Mouse (Mus musculus): ENCODE measurements around the gene Brms1l.

Gene Brms1l

GRCm38 (mm10) chr12:55859409-55860349 lies 23.6 kb downstream of the Brms1l start:
- DNase-seq (ENCODE audit: low spot score in 2 of 2) = no peak

- DNase-seq (ENCODE audit: low spot score in 2 of 2) = no peak
Observed at GRCm38 (mm10) chr12:55860631-55861030, 24.5 kb downstream of the Brms1l start.

- DNase-seq (ENCODE audit: low spot score in 2 of 2) = no peak
Observed at GRCm38 (mm10) chr12:55867738-55868137, 31.6 kb downstream of the Brms1l start.

- no peak for DNase-seq (ENCODE audit: low spot score in 2 of 2)
Observed at GRCm38 (mm10) chr12:55869622-55870322, 33.6 kb downstream of the Brms1l start.

- no peak for DNase-seq (ENCODE audit: low spot score in 2 of 2)
Observed at GRCm38 (mm10) chr12:55885449-55885848, 49.3 kb downstream of the Brms1l start.

- DNase-seq (ENCODE audit: low spot score in 2 of 2) = no peak
Observed at GRCm38 (mm10) chr12:55888570-55888969, 52.4 kb downstream of the Brms1l start.

GRCm38 (mm10) chr12:55904801-55905200 lies 68.7 kb downstream of the Brms1l start:
- DNase-seq (ENCODE audit: low spot score in 2 of 2) = no peak

- no peak for DNase-seq (ENCODE audit: low spot score in 2 of 2)
Observed at GRCm38 (mm10) chr12:55912138-55912537, 76.0 kb downstream of the Brms1l start.

- no peak for DNase-seq (ENCODE audit: low spot score in 2 of 2)
Observed at GRCm38 (mm10) chr12:55913201-55913600, 77.1 kb downstream of the Brms1l start.

- DNase-seq (ENCODE audit: low spot score in 2 of 2) = no peak
Observed at GRCm38 (mm10) chr12:55916250-55916649, 80.1 kb downstream of the Brms1l start.

- DNase-seq (ENCODE audit: low spot score in 2 of 2) = no peak
Observed at GRCm38 (mm10) chr12:55917020-55917419, 80.9 kb downstream of the Brms1l start.
